Mouse (Mus musculus) lung, postnatal 0 days (tissue): ENCODE measurements around the gene F12. TPM values are rescaled to one million over a fixed set of nuclear protein-coding genes. Genes with fewer than 3 reads are reported as not detected.

ENCODE experiments used
- ATAC-seq: fragments of 200-750 bp; cut with Nextera tagmentation; 2 replicates; pipeline ENCODE4 v1.8.0; 2017; ENCODE audit warnings: moderate library complexity
- DNase-seq: peaks from one replicate; pipeline ENCODE4 v3.0.0-alpha.2; 2016; ENCODE audit warnings: low spot score
- H3K27ac ChIP-seq: fragments of 300-500 bp; sonication (generic); 2 replicates; pipeline ENCODE4 v1.5.1; 2014; ENCODE audit warnings: antibody characterized with exemption, mild to moderate bottlenecking, low read length, mixed read lengths
- H3K27me3 ChIP-seq: fragments of 300-500 bp; sonication (generic); replicated peaks from 2 replicates; pipeline ENCODE4 v1.6.1; 2014; ENCODE audit warnings: low read length, mixed read lengths; ENCODE audit not compliant: insufficient read depth
- H3K36me3 ChIP-seq: fragments of 300-500 bp; sonication (generic); 2 replicates; pipeline ENCODE4 v1.6.1; 2014; ENCODE audit warnings: low read length, mixed read lengths; ENCODE audit not compliant: insufficient read depth
- H3K4me1 ChIP-seq: fragments of 300-500 bp; sonication (generic); 2 replicates; pipeline ENCODE4 v1.6.1; 2014; ENCODE audit warnings: antibody characterized with exemption, low read depth, low read length, mixed read lengths; ENCODE audit not compliant: insufficient read depth
- H3K4me2 ChIP-seq: fragments of 300-500 bp; sonication (generic); replicated peaks from 2 replicates; pipeline ENCODE4 v1.6.1; 2014; ENCODE audit warnings: low read depth, mild to moderate bottlenecking, low read length, moderate library complexity, mixed read lengths
- H3K4me3 ChIP-seq: fragments of 300-500 bp; sonication (generic); 2 replicates; pipeline ENCODE4 v1.5.1; 2014; ENCODE audit warnings: low read depth, low read length
- H3K9ac ChIP-seq: fragments of 300-500 bp; sonication (generic); replicated peaks from 2 replicates; pipeline ENCODE4 v1.6.1; 2014; ENCODE audit warnings: low read depth, mild to moderate bottlenecking
- H3K9me3 ChIP-seq: fragments of 300-500 bp; sonication (generic); 2 replicates; pipeline ENCODE4 v1.6.1; 2016; ENCODE audit warnings: low read length, mixed read lengths
- CTCF ChIP-seq: IDR thresholded peaks from 2 replicates; pipeline ENCODE4 v1.5.1; 2016; ENCODE audit warnings: antibody characterized with exemption, mild to moderate bottlenecking
- EP300 ChIP-seq: IDR thresholded peaks from 2 replicates; pipeline ENCODE4 v1.6.1; 2016; ENCODE audit warnings: antibody characterized with exemption, mild to moderate bottlenecking, control low read depth
- WGBS: fragments of 180-500 bp; shearing (Covaris S2); extraction: QIAGEN DNeasy Blood & Tissue Kit; methylation state at CpG from one replicate; pipeline ENCODE4 v1.1.7; 2014; 5-methylcytosine and 5-hydroxymethylcytosine counted together
- polyA plus RNA-seq: library from polyadenylated mRNA; unstranded; fragments of >200 nt; fragmentation: Nextera tagmentation; extraction: Ambion mirVana; gene quantifications from 2 replicates; pipeline ENCODE4 v1.2.1, GENCODE M21; 2015

F12 gene
- polyA plus RNA-seq, 1 experiment from 2014 or later, result not detected

- peaks cover 14% of the 10 kb centered on the region; the same call in 1 of the 2 replicates for H3K4me1 ChIP-seq
- H3K9ac ChIP-seq, result peak overlapping the region; percentile 34; the same call in 1 of the 2 replicates
- peak; percentile 50 for DNase-seq
- peak; percentile 42 for ATAC-seq
- H3K36me3 ChIP-seq, result no peaks in the 10 kb centered on the region
- 1% methylated on average over 63 of the region's 103 CpGs for WGBS
- H3K9me3 ChIP-seq, result no peaks in the 10 kb centered on the region
- TF ChIP-seq EP300 (no peak), CTCF (peak; percentile 51)
- H3K4me3 ChIP-seq, result peak overlapping the region; percentile 56
- peaks cover 7% of the 10 kb centered on the region; the same call in 1 of the 2 replicates for H3K27me3 ChIP-seq
- H3K4me2 ChIP-seq, result peak overlapping the region; percentile 99
- no peak overlapping the region; the same call in 1 of the 2 replicates for H3K27ac ChIP-seq
Observed at GRCm38 (mm10) chr13:55472132-55473022, 45.8 kb upstream of the F12 start.

GRCm38 (mm10) chr13:55471819-55472131 lies 45.2 kb upstream of the F12 start:
- ATAC-seq, result peak; percentile 6; the same call in 1 of the 2 replicates
- TF ChIP-seq CTCF, result no peak
- no peak for TF ChIP-seq EP300
- no peaks in the 10 kb centered on the region for H3K9me3 ChIP-seq
- peak overlapping the region; percentile 99 for H3K4me2 ChIP-seq
- DNase-seq, result no peak
- no peaks in the 10 kb centered on the region for H3K36me3 ChIP-seq
- no peak overlapping the region; the same call in 1 of the 2 replicates for H3K27ac ChIP-seq
- peak overlapping the region; percentile 56 for H3K4me3 ChIP-seq
- peaks cover 7% of the 10 kb centered on the region; the same call in 1 of the 2 replicates for H3K27me3 ChIP-seq
- 2% methylated on average over 30 of the region's 31 CpGs for WGBS
- peak overlapping the region; percentile 34; the same call in 1 of the 2 replicates for H3K9ac ChIP-seq
- peaks cover 14% of the 10 kb centered on the region; the same call in 1 of the 2 replicates for H3K4me1 ChIP-seq

- Histone ChIP-seq H3K4me2 (peak overlapping the region; percentile 99), H3K27me3 (peaks cover 7% of the 10 kb centered on the region; the same call in 1 of the 2 replicates), H3K36me3 (no peaks in the 10 kb centered on the region), H3K9ac (peak overlapping the region; percentile 34; the same call in 1 of the 2 replicates), H3K4me3 (peak overlapping the region; percentile 56), H3K9me3 (no peaks in the 10 kb centered on the region), H3K27ac (no peak overlapping the region; the same call in 1 of the 2 replicates), H3K4me1 (peaks cover 14% of the 10 kb centered on the region; the same call in 1 of the 2 replicates)
- DNase-seq (peak; percentile 79), ATAC-seq (peak; percentile 77)
- WGBS, result 2% methylated on average over 52 of the region's 54 CpGs
- peak; percentile 90 for TF ChIP-seq CTCF
- no peak for TF ChIP-seq EP300
Observed at GRCm38 (mm10) chr13:55471156-55471818, 44.7 kb upstream of the F12 start.

- Histone ChIP-seq H3K4me3 (no peak overlapping the region), H3K27ac (no peak overlapping the region), H3K4me1 (peaks cover 14% of the 10 kb centered on the region; the same call in 1 of the 2 replicates), H3K36me3 (no peaks in the 10 kb centered on the region), H3K9me3 (no peaks in the 10 kb centered on the region), H3K9ac (no peak overlapping the region), H3K4me2 (no peak overlapping the region), H3K27me3 (peaks cover 7% of the 10 kb centered on the region; the same call in 1 of the 2 replicates)
- no peak for TF ChIP-seq CTCF
- no peak for DNase-seq
- no peak for ATAC-seq
- WGBS, result 77% methylated on average over 9 of the region's 9 CpGs
Observed at GRCm38 (mm10) chr13:55470372-55470771, 43.8 kb upstream of the F12 start.

GRCm38 (mm10) chr13:55468851-55469560 lies 42.4 kb upstream of the F12 start:
- WGBS, result 42% methylated on average over 13 of the region's 13 CpGs
- H3K27me3 ChIP-seq, result peaks cover 7% of the 10 kb centered on the region; the same call in 1 of the 2 replicates
- TF ChIP-seq CTCF, result peak; percentile 73
- TF ChIP-seq EP300, result no peak

More at GRCm38 (mm10) chr13:55468851-55469560, 42.4 kb upstream of the F12 start:
- no peak overlapping the region for H3K4me2 ChIP-seq
- H3K4me1 ChIP-seq, result peaks cover 20% of the 10 kb centered on the region
- DNase-seq (peak; percentile 73), ATAC-seq (peak; percentile 20; the same call in 1 of the 2 replicates)
- H3K27ac ChIP-seq, result no peak overlapping the region
- H3K9me3 ChIP-seq, result no peaks in the 10 kb centered on the region
- H3K9ac ChIP-seq, result no peak overlapping the region
- H3K4me3 ChIP-seq, result no peak overlapping the region
- H3K36me3 ChIP-seq, result no peaks in the 10 kb centered on the region
